Mouse (Mus musculus) thymus, adult 2 months (tissue): ENCODE results near the gene BC030867.

Experiments used
- CTCF ChIP-seq: fragments of 200-500 bp; IDR thresholded peaks from 2 replicates; pipeline ENCODE4 v1.5.1; 2012; ENCODE audit warnings: mild to moderate bottlenecking, control low read depth, low read length, moderate library complexity, borderline replicate concordance; ENCODE audit not compliant: control insufficient read depth, poor library complexity, insufficient read depth; ENCODE audit errors: extremely low read depth
- POLR2A ChIP-seq: fragments of 200-500 bp; IDR thresholded peaks from 2 replicates; pipeline ENCODE4 v1.6.1; 2012; ENCODE audit warnings: mild to moderate bottlenecking, low read length, control low read depth, moderate library complexity; ENCODE audit not compliant: control insufficient read depth, poor library complexity, insufficient read depth; ENCODE audit errors: extremely low read depth

GRCm38 (mm10) chr11:102309821-102310617 lies 61.3 kb downstream of the BC030867 start:
- TF ChIP-seq CTCF (no peak), POLR2A (no peak)
